9 mouse cellular contexts compared by ENCODE assay signal in the genomic region with DNA sequence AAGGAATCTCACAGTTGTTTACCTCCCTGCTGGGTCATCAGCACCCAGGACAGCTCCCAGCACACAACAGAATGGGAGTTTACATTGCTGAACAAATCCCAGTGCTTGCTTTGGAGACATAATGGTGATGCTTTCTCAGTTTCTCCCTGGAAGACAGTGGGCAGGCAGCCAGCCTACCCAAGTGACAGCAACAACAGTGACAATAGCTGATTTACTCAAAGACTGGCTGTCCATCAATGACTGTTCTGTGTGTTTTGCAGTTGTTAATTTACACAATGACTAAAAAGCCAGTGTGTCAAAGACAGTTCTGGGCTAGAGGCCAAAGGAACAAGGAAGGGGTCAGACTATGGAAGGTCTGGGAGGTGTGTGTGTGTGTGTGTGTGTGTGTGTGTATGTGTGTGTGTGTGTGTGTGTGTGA.
DNase-seq lines count a peak whose midpoint lies in the region; ATAC-seq lines count a peak whose summit lies in the region.
"Had no signal": no experiment of that assay in that cellular context is flagged by ENCODE, and none has a peak within 500 bp of the region (broad histone marks: within the 10 kb centered on the region; RNA-seq: fewer than 3 reads in every experiment).

No protein-coding gene starts in this region.

- no peak overlapping the region for H3K27ac ChIP-seq in embryonic facial prominence, embryonic 14.5 days (replicated peaks; ENCODE audit: low read depth, low read length)
- no peak overlapping the region for H3K27ac ChIP-seq in neural tube, embryonic 12.5 days
- H3K27ac ChIP-seq: heart, embryonic 15.5 days had no signal

- H3K36me3 ChIP-seq in embryonic facial prominence, embryonic 14.5 days (ENCODE audit: control insufficient read depth, insufficient read depth, low read length) = no peaks in the 10 kb centered on the region
- no peaks in the 10 kb centered on the region for H3K36me3 ChIP-seq in neural tube, embryonic 12.5 days
- H3K36me3 ChIP-seq: heart, embryonic 15.5 days had no signal

- H3K27me3 ChIP-seq in embryonic facial prominence, embryonic 14.5 days (replicated peaks; ENCODE audit: control insufficient read depth, insufficient read depth, low read length) = no peaks in the 10 kb centered on the region
- no peaks in the 10 kb centered on the region for H3K27me3 ChIP-seq in neural tube, embryonic 12.5 days (replicated peaks)
- H3K27me3 ChIP-seq: heart, embryonic 15.5 days had no signal

- H3K9ac ChIP-seq in embryonic facial prominence, embryonic 14.5 days (ENCODE audit: low read depth, low read length) = no peak overlapping the region
- no peak overlapping the region for H3K9ac ChIP-seq in neural tube, embryonic 12.5 days
- H3K9ac ChIP-seq: heart, embryonic 15.5 days had no signal

- no peak for ATAC-seq in embryonic facial prominence, embryonic 14.5 days (ENCODE audit: low read depth)
- ATAC-seq in neural tube, embryonic 12.5 days (ENCODE audit: low FRiP score, low read depth) = peak; percentile 85

- no peaks in the 10 kb centered on the region for H3K9me3 ChIP-seq in embryonic facial prominence, embryonic 14.5 days (ENCODE audit: control insufficient read depth, low read length)
- no peaks in the 10 kb centered on the region for H3K9me3 ChIP-seq in neural tube, embryonic 12.5 days
- H3K9me3 ChIP-seq: heart, embryonic 15.5 days had no signal

- no peak overlapping the region for H3K4me2 ChIP-seq in embryonic facial prominence, embryonic 14.5 days (ENCODE audit: low read depth, low read length)
- no peak overlapping the region for H3K4me2 ChIP-seq in neural tube, embryonic 12.5 days (replicated peaks)
- H3K4me2 ChIP-seq: heart, embryonic 15.5 days had no signal

- H3K4me3 ChIP-seq in embryonic facial prominence, embryonic 14.5 days (ENCODE audit: low read depth, low read length) = no peak overlapping the region
- no peak overlapping the region for H3K4me3 ChIP-seq in neural tube, embryonic 12.5 days
- H3K4me3 ChIP-seq: heart, embryonic 15.5 days had no signal

- DNase-seq in layer of hippocampus, adult 11-12 months (ENCODE audit: low spot score) = peak; percentile 12
- DNase-seq in layer of hippocampus, adult 9-10 months (ENCODE audit: low spot score) = no peak
- peak; percentile 9 for DNase-seq in WW6 (ENCODE audit: low read depth, low spot score)
- peak; percentile 84 for DNase-seq in embryonic facial prominence, embryonic 14.5 days (ENCODE audit: low spot score)
- DNase-seq in layer of hippocampus, postnatal 10 days (ENCODE audit: low spot score in 2 of 2) = peak; percentile 13 to 25
- DNase-seq in cerebellum, postnatal 14 days = no peak
- DNase-seq in natural killer cell, adult 2 months (ENCODE audit: low spot score in 2 of 2) = no peak

- H3K4me1 ChIP-seq in embryonic facial prominence, embryonic 14.5 days (ENCODE audit: control insufficient read depth, insufficient read depth, low read length) = no peaks in the 10 kb centered on the region
- no peaks in the 10 kb centered on the region for H3K4me1 ChIP-seq in neural tube, embryonic 12.5 days
- H3K4me1 ChIP-seq: heart, embryonic 15.5 days had no signal

Comparison
In these comparisons a context has a peak if more than half of its experiments do, and no peak if none do; other contexts are left out.
1. DNase-seq: peak in layer of hippocampus, adult 11-12 months (single experiment), WW6 (single experiment), embryonic facial prominence, embryonic 14.5 days (single experiment) and layer of hippocampus, postnatal 10 days (2 of 2); none in layer of hippocampus, adult 9-10 months (single experiment), cerebellum, postnatal 14 days (0 of 2) and natural killer cell, adult 2 months (0 of 2).